Mouse (Mus musculus) cerebellum, postnatal 10 days (tissue): ENCODE measurements around the gene Prpf3.
"Not testable (repeated sequence)": the region's sequence is repeated elsewhere in the genome, so short reads cannot be mapped to it uniquely, and the experiment has no call there.

Experiments
- DNase-seq, 2 experiments: peaks; one replicate each; pipeline ENCODE4 v3.0.0; 2021; ENCODE audit warnings: mixed read lengths in 2 of 2

The Prpf3 gene

DNA sequence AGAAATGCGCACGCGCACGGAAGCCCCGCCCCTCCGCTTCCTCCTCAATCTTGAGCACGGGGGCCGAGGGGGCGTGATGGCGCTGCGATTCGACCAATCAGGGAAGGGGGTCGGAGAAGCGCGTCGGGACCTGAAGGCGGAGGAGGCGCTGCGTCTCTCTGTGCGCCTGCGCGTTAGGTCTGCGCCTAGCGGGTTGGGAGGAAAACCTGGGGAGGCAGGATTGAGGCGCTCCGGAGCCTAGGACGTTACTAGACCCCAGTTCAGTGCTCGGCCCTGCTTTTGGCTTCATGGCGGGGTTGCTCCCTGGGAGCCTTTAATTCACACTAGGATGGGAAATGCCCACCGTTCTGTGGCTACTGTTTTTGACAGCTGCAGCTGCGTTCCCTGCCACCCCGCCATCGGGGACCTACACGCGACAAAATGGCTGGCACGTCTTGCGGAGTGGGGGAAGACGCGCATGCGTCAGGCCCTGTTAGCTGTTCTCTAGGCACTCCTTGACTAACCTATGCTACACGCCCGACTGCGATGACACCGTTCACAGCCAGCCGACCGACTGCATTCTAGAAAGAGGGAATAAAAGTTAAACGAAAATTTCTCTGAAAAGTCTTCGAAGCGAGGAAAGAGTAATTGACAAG is 36.2 kb downstream of the Prpf3 start:
- peak; percentile 100 for DNase-seq

DNA sequence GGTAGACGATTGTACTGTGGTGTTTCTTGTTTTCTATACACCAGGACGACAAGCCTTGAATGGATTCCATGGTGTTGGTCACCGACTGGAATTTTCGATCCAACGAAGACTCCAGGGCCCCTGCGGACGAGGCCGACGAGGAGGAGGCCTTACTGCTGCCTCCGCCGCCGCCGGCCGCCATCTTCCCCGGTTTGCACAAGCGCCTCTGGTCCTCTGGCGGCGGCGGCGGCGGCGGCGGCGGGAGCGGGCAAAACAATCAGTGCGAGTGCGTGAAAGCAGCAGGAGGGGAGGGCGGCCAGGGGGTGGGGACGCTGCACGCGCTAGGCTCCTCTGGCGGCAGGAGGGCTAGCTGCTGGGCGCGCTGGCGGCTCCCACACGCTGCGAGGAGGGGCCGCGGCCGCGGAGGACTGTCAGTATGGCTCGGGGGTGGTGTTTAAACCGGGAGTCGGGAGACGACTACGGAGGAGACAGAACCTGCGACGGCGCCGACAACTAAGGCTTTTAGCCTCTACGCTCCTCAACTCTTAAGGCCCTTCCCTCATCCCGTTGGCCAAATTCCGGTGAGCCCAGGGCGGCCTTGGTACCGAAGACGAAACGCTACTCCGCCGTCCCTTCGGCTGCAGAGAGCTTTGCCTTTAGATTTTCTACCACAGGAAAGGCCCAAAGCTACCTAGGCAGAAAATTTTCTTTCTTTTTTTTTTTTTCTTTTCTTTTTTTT is 37.0 kb downstream of the Prpf3 start, which contains the start of gene Rprd2:
TSS of gene Rprd2 (minus strand) at position 293 of the 718 bp plus-strand sequence.
- peak; percentile 86 to 88 for DNase-seq

DNA sequence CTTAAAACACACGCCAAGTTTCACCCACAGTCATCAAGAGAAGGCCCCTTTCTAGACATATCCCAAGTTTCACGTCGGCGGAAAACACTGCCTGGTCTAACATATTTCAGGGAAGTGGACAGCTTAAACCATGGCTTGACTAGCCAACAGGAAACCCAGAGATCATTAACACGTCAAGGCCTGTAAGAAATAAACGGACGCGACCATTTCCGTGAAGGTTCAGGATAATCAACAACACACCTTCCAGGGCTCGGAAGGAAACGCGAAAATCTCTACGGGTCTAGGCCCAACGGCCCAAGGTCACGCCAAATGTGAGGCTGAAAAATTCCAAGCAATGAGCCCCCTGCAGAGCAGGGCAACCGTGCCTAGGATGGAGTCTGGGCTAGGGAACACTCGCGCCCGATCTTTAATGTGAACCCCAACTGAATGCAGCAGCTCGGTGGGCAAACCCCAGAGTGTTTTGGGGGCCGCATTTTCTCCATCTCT is 37.6 kb downstream of the Prpf3 start:
- DNase-seq: peak; percentile 69 to 79

DNA sequence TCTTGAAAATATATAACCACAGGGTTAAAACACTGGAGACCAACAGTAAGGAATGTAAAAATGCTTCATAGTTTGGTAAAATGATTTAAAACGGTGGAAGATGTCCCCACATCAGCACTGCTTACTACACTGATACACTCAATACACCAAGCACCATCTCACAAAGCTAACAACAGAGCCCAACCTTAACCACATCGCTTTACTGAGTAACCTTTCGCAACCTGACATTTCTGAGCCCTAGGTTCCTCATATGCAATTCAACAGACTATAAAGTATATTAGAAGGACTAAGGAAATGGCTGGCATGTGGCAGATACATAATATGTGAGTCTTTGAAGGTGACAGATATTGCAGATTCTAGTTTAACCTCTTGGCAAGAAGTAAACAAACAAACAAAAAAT is 39.0 kb downstream of the Prpf3 start:
- DNase-seq: no peak

- no peak for DNase-seq
These were observed 47.3 kb downstream of the Prpf3 start for GRCm38 (mm10) chr3:95808384-95808783.

DNA sequence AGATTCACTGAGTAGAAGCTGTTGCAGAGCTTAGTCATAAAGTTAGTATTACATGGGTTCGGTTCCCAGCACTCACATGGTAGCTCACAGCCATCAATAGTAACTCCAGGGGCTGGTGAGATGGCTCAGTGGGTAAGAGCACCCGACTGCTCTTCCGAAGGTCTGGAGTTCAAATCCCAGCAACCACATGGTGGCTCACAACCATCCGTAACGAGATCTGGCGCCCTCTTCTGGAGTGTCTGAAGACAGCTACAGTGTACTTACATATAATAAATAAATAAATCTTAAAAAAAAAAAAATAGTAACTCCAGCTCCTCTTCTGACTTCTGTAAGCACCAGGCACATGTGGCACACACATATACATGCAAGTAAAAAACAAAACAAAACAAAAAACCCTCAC is 48.1 kb downstream of the Prpf3 start:
- DNase-seq: not testable (repeated sequence)

GRCm38 (mm10) chr3:95806677-95807076 is 49.0 kb downstream of the Prpf3 start:
- DNase-seq: no peak

DNA sequence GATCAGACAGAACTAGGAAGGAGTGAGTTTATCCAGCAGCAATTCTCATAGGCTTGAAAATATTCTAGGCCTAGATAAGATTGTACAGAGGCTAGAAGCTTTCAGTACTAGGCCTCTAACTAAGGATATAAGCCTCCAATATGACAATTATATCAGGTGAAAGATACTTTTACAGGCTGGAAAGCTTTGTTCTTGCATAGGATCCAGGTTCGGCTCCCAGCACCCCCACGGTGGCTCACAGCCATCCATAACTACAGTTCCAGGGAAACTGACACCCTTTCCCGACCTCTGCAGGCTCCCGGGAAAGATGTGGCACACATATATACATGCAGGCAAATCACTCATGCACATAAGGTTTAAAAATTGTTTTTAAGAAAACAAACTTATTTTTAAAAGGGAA is 51.8 kb downstream of the Prpf3 start:
- DNase-seq: no peak

DNA sequence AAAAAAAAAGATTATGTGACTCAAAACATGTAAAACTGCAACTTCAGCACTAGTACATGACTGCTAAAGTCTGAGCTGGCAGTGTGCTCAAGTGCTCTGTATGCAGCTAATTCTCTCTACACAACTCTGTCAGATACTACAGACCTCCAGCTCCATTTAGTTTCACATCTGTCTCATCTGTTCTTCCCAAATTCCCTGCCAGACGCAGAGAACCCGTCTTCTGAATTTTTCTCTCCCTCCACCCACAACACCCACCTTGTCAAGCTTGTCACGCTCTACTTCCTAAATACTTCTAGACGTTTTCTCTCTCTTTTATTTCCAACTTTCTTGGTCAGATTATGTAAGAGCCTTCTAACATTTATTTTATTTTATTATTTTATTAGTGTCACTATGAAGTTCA is 56.9 kb downstream of the Prpf3 start:
- no peak for DNase-seq

GRCm38 (mm10) chr3:95794299-95794698 is 61.4 kb downstream of the Prpf3 start:
- no peak for DNase-seq

GRCm38 (mm10) chr3:95793662-95794061 is 62.0 kb downstream of the Prpf3 start:
- no peak for DNase-seq

DNA sequence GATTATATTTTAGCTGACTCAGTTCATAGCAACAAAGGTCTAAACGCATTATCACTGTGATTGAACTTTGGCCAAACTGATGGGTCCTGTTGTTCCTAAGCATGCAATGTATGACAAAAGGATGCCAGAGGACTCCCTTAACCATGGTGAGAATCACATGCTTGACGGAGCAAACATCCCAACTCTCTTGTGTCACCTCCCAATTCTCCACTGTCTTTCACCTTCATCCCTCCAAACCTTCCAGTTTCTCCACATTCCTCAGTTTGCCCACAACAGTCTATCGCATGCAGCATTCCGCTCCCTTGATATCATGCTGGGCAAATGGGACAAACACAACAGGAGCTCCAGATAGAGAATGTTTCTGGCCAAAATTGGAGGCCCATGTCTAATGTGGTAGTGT is 70.2 kb downstream of the Prpf3 start:
- DNase-seq: no peak
